Mouse (Mus musculus): ENCODE measurements at regions not wholly inside any gene's neighbourhood (a gene's known extent, or its start where the extent isn't known, plus 50 kb on each side); places are given as distances from the start of the nearest gene placed in this dataset.

GRCm38 (mm10) chr12:45443512-45444190 lies 369.1 kb upstream of the Stxbp6 start:
- peak in 1 of 2 experiments; percentile 78 for DNase-seq (ENCODE audit: extremely low spot score in 1 of 2, low spot score in 1 of 2)

GRCm38 (mm10) chr12:45442474-45442873 lies 368.0 kb upstream of the Stxbp6 start:
- no peak for DNase-seq (ENCODE audit: extremely low spot score in 1 of 2, low spot score in 1 of 2)

- peak in 1 of 2 experiments; percentile 12 for DNase-seq (ENCODE audit: extremely low spot score in 1 of 2, low spot score in 1 of 2)
Observed at GRCm38 (mm10) chr12:45439745-45440144, 365.2 kb upstream of the Stxbp6 start.

GRCm38 (mm10) chr12:45437271-45437670 lies 362.8 kb upstream of the Stxbp6 start:
- DNase-seq (ENCODE audit: extremely low spot score in 1 of 2, low spot score in 1 of 2), result peak in 1 of 2 experiments; percentile 23

- peak; percentile 23 to 47 for DNase-seq (ENCODE audit: extremely low spot score in 1 of 2, low spot score in 1 of 2)
Observed at GRCm38 (mm10) chr12:45399436-45399835, 324.9 kb upstream of the Stxbp6 start.

GRCm38 (mm10) chr12:45384864-45385263 lies 310.4 kb upstream of the Stxbp6 start:
- DNase-seq (ENCODE audit: extremely low spot score in 1 of 2, low spot score in 1 of 2), result peak; percentile 11 to 81

All from frontal cortex, adult 2 months (tissue).